Mouse (Mus musculus) lung, embryonic 16.5 days (tissue): ENCODE results near the gene Spata7. TPM values are rescaled to one million over a fixed set of nuclear protein-coding genes. Genes with fewer than 3 reads are reported as not detected.

ENCODE experiments used
- ATAC-seq: fragments of 200-750 bp; cut with Nextera tagmentation; 2 replicates; pipeline ENCODE4 v1.8.0; 2017; ENCODE audit warnings: low read depth, mild to moderate bottlenecking, moderate library complexity
- H3K27ac ChIP-seq: fragments of 300-500 bp; sonication (generic); 2 replicates; pipeline ENCODE4 v1.5.1; 2014; ENCODE audit warnings: mild to moderate bottlenecking, control low read depth, low read length
- H3K27me3 ChIP-seq: fragments of 300-500 bp; sonication (generic); 2 replicates; pipeline ENCODE4 v1.6.1; 2014; ENCODE audit warnings: low read depth, low read length, mixed read lengths; ENCODE audit not compliant: control insufficient read depth, insufficient read depth
- H3K36me3 ChIP-seq: fragments of 300-500 bp; sonication (generic); 2 replicates; pipeline ENCODE4 v1.6.1; 2014; ENCODE audit warnings: low read length; ENCODE audit not compliant: control insufficient read depth, insufficient read depth
- H3K4me1 ChIP-seq: fragments of 300-500 bp; sonication (generic); replicated peaks from 2 replicates; pipeline ENCODE4 v1.6.1; 2014; ENCODE audit warnings: low read length, mixed read lengths; ENCODE audit not compliant: control insufficient read depth, insufficient read depth
- H3K4me2 ChIP-seq: fragments of 300-500 bp; sonication (generic); 2 replicates; pipeline ENCODE4 v1.6.1; 2014; ENCODE audit warnings: low read depth, low read length, control low read depth
- H3K4me3 ChIP-seq: fragments of 300-500 bp; sonication (generic); 2 replicates; pipeline ENCODE4 v1.5.1; 2014; ENCODE audit warnings: mild to moderate bottlenecking, low read length, control low read depth
- H3K9ac ChIP-seq: fragments of 300-500 bp; sonication (generic); 2 replicates; pipeline ENCODE4 v1.6.1; 2014; ENCODE audit warnings: low read length, control low read depth
- H3K9me3 ChIP-seq: fragments of 300-500 bp; sonication (generic); 2 replicates; pipeline ENCODE4 v1.6.1; 2016; ENCODE audit warnings: low read length; ENCODE audit not compliant: control insufficient read depth
- WGBS: fragments of 180-500 bp; shearing (Covaris S2); extraction: QIAGEN DNeasy Blood & Tissue Kit; methylation state at CpG from one replicate; pipeline ENCODE4 v1.1.7; 2014; 5-methylcytosine and 5-hydroxymethylcytosine counted together
- polyA plus RNA-seq: library from polyadenylated mRNA; unstranded; fragments of >200 nt; fragmentation: Nextera tagmentation; extraction: Ambion mirVana; gene quantifications from 2 replicates; pipeline ENCODE4 v1.2.1, GENCODE M21; 2015

The Spata7 gene
- polyA plus RNA-seq, 1 experiment from 2014 or later = 15.3 TPM

GRCm38 (mm10) chr12:98713621-98714103, 85.7 kb downstream of the Spata7 start:
- peak overlapping the region; percentile 45 for H3K4me2 ChIP-seq
- WGBS = 17% methylated on average over 7 of the region's 7 CpGs
- H3K36me3 ChIP-seq = no peaks in the 10 kb centered on the region
- peak overlapping the region; percentile 86 for H3K27ac ChIP-seq
- no peaks in the 10 kb centered on the region for H3K9me3 ChIP-seq
- H3K4me1 ChIP-seq = peaks cover 14% of the 10 kb centered on the region
- no peak overlapping the region for H3K9ac ChIP-seq
- peak; percentile 94 for ATAC-seq
- H3K27me3 ChIP-seq = no peaks in the 10 kb centered on the region
- H3K4me3 ChIP-seq = no peak overlapping the region

- peak overlapping the region; percentile 86 for H3K27ac ChIP-seq
- ATAC-seq = no peak
Observed at GRCm38 (mm10) chr12:98714757-98715156, 86.8 kb downstream of the Spata7 start.

GRCm38 (mm10) chr12:98716142-98716541, 88.2 kb downstream of the Spata7 start:
- WGBS = 76% methylated on average over 2 of the region's 2 CpGs
- no peaks in the 10 kb centered on the region for H3K27me3 ChIP-seq
- no peak overlapping the region for H3K4me3 ChIP-seq
- no peak overlapping the region for H3K9ac ChIP-seq
- no peak for ATAC-seq
- no peaks in the 10 kb centered on the region for H3K9me3 ChIP-seq
- H3K36me3 ChIP-seq = no peaks in the 10 kb centered on the region
- no peak overlapping the region for H3K27ac ChIP-seq
- peaks cover 19% of the 10 kb centered on the region for H3K4me1 ChIP-seq
- H3K4me2 ChIP-seq = no peak overlapping the region

More at GRCm38 (mm10) chr12:98714757-98715156, 86.8 kb downstream of the Spata7 start:
- WGBS = 17% methylated on average over 11 of the region's 11 CpGs
- Histone ChIP-seq H3K36me3 (no peaks in the 10 kb centered on the region), H3K9me3 (no peaks in the 10 kb centered on the region), H3K9ac (no peak overlapping the region), H3K27me3 (no peaks in the 10 kb centered on the region), H3K4me2 (no peak overlapping the region), H3K4me3 (no peak overlapping the region), H3K4me1 (peaks cover 14% of the 10 kb centered on the region)

Other genes starting within 250 kb of the Spata7 start
- gene Kcnk10, start 49.8 kb upstream of the Spata7 start, polyA plus RNA-seq = 0.10 and 0.20 TPM in 2 replicates
- gene Ptpn21, start 109.2 kb downstream of the Spata7 start, polyA plus RNA-seq = 8.4 and 9.5 TPM in 2 replicates
- 113 and 120 TPM in 2 replicates for gene Zc3h14, start 118.8 kb downstream of the Spata7 start, polyA plus RNA-seq